19 mouse cellular contexts compared by ENCODE assay signal in the genomic region with DNA sequence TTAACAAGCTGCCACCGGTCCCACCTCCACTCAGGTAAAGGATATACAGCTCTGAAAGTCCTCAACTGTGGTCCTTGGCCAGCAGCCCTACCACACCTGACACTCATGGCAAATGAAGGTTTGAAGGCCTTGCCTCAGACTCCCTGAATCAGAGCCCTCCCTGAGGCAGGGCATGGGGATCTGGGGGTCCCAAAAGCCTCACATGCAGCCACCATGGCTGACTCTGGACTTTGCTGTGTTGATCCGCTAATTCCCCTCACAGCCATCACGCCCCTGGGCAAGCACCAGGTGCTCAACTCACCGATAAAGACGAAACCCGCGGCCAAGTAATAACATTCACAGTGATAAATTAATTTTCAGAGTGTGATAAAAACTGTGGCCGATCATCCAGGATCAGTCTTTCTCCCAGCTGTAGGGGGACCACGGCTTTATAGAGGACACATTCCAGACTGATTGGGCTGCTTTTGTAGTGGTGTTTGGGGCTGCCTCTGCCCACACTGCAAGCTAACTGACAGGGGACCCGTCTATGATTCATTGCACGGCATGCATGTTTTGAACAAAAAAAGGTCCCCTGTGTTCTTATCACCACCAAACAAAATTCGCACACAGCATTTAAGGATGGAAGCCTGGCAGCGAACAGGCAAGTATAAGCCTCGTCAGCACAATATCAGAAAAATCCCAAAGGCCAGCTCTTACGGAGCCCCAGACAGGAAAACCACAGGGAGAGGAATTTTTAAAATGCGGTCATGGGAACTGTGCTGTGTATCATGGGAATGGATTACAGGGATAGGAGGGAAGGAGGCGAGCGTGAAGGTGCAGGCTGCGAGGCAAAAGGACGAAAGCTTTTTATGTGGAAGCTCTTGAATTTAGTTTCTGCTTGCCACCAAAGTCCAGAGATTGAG. TPM values are rescaled to one million over a fixed set of nuclear protein-coding genes. Genes with fewer than 3 reads are reported as not detected.
A peak's percentile ranks its signal among the peaks of the same experiment; 100 is the strongest.
DNase-seq lines count a peak whose midpoint lies in the region; ATAC-seq and TF ChIP-seq lines count a peak whose summit lies in the region.
"Had no signal": no experiment of that assay in that cellular context is flagged by ENCODE, and none has a peak within 500 bp of the region (broad histone marks: within the 10 kb centered on the region; RNA-seq: fewer than 3 reads in every experiment).

No protein-coding gene starts in this region.

- H3K27ac ChIP-seq in kidney, adult 2 months (ENCODE audit: insufficient read depth, low read depth, low read length) = no peak overlapping the region
- no peak overlapping the region for H3K27ac ChIP-seq in kidney, embryonic 15.5 days
- H3K27ac ChIP-seq in midbrain, embryonic 15.5 days = peak overlapping the region; percentile 39
- H3K27ac ChIP-seq in midbrain, embryonic 10.5 days (replicated peaks) = no peak overlapping the region
- H3K27ac ChIP-seq in hindbrain, embryonic 14.5 days = peak overlapping the region; percentile 32
- no peak overlapping the region for H3K27ac ChIP-seq in neural tube, embryonic 14.5 days (ENCODE audit: low read depth, low read length)
- H3K27ac ChIP-seq: forebrain, embryonic 15.5 days; heart, adult 2 months had no signal

- ATAC-seq in kidney, embryonic 15.5 days (replicated peaks; ENCODE audit: low FRiP score) = no peak
- 0 out of 2 replicates have a peak, but pooled peaks have one; percentile 48 for ATAC-seq in midbrain, embryonic 15.5 days (replicated peaks)
- 0 out of 2 replicates have a peak, but pooled peaks have one; percentile 42 for ATAC-seq in hindbrain, embryonic 14.5 days (ENCODE audit: low FRiP score)
- ATAC-seq in neural tube, embryonic 14.5 days (ENCODE audit: low read depth) = peak; percentile 60; the same call in 1 of the 2 replicates
- ATAC-seq: forebrain, embryonic 15.5 days; intestine, embryonic 16.5 days; lung, postnatal 0 days had no signal

- peak; percentile 53 for DNase-seq in kidney, adult 2 months
- no peak for DNase-seq in midbrain, embryonic 10.5 days (ENCODE audit: low spot score)
- no peak for DNase-seq in hindbrain, embryonic 14.5 days (ENCODE audit: low spot score)
- no peak for DNase-seq in testis, postnatal 14 days (ENCODE audit: low spot score)
- DNase-seq in cerebellum, postnatal 4 days (ENCODE audit: low spot score in 2 of 2) = no peak
- DNase-seq: adrenal gland, adult 2 months; cerebellum, adult 11 months; cerebellum, postnatal 14 days; gastrocnemius, postnatal 25 days; heart, adult 2 months; heart, postnatal 36 days; thymus, postnatal 25 days had no signal

- no peak for TF ChIP-seq CTCF in kidney, adult 2 months (conservative IDR thresholded peaks at IDR 0.05; ENCODE audit: insufficient read depth, insufficient read length, low read depth, low read length)

- no peaks in the 10 kb centered on the region for H3K36me3 ChIP-seq in kidney, adult 2 months (ENCODE audit: control insufficient read depth, insufficient read depth, low read length)
- peaks cover 11% of the 10 kb centered on the region; the same call in 1 of the 2 replicates for H3K36me3 ChIP-seq in kidney, embryonic 15.5 days
- H3K36me3 ChIP-seq in midbrain, embryonic 15.5 days (replicated peaks) = no peaks in the 10 kb centered on the region
- no peaks in the 10 kb centered on the region for H3K36me3 ChIP-seq in midbrain, embryonic 10.5 days
- H3K36me3 ChIP-seq in hindbrain, embryonic 14.5 days (replicated peaks; ENCODE audit: control insufficient read depth, insufficient read depth) = no peaks in the 10 kb centered on the region
- H3K36me3 ChIP-seq in neural tube, embryonic 14.5 days (ENCODE audit: control insufficient read depth, insufficient read depth, low read length) = no peaks in the 10 kb centered on the region

- no peak overlapping the region for H3K9ac ChIP-seq in kidney, embryonic 15.5 days
- H3K9ac ChIP-seq in midbrain, embryonic 15.5 days = no peak overlapping the region
- no peak overlapping the region; the same call in 1 of the 2 replicates for H3K9ac ChIP-seq in hindbrain, embryonic 14.5 days
- H3K9ac ChIP-seq in neural tube, embryonic 14.5 days (replicated peaks; ENCODE audit: low read depth, low read length) = no peak overlapping the region
- H3K9ac ChIP-seq: forebrain, embryonic 15.5 days had no signal

- H3K4me2 ChIP-seq in kidney, embryonic 15.5 days = no peak overlapping the region
- H3K4me2 ChIP-seq in midbrain, embryonic 15.5 days = no peak overlapping the region
- no peak overlapping the region for H3K4me2 ChIP-seq in hindbrain, embryonic 14.5 days (replicated peaks)
- H3K4me2 ChIP-seq in neural tube, embryonic 14.5 days (ENCODE audit: low read depth, low read length) = no peak overlapping the region
- H3K4me2 ChIP-seq: forebrain, embryonic 15.5 days had no signal

- no peak for TF ChIP-seq POLR2A in kidney, adult 2 months (IDR thresholded peaks at IDR 0.05; ENCODE audit: low read depth, low read length)

- H3K4me1 ChIP-seq in kidney, adult 2 months (ENCODE audit: control insufficient read depth, insufficient read depth, low read length) = no peaks in the 10 kb centered on the region
- H3K4me1 ChIP-seq in kidney, embryonic 15.5 days = no peaks in the 10 kb centered on the region
- peaks cover 6% of the 10 kb centered on the region; the same call in 1 of the 2 replicates for H3K4me1 ChIP-seq in midbrain, embryonic 15.5 days
- no peaks in the 10 kb centered on the region for H3K4me1 ChIP-seq in midbrain, embryonic 10.5 days
- H3K4me1 ChIP-seq in hindbrain, embryonic 14.5 days (replicated peaks; ENCODE audit: control insufficient read depth, insufficient read depth, low read length) = no peaks in the 10 kb centered on the region; the same call in 1 of the 2 replicates
- peaks cover 9% of the 10 kb centered on the region; the same call in 1 of the 2 replicates for H3K4me1 ChIP-seq in neural tube, embryonic 14.5 days (ENCODE audit: control insufficient read depth, insufficient read depth, low read length)
- H3K4me1 ChIP-seq: forebrain, embryonic 15.5 days had no signal

- 81% methylated on average over 20 of the region's 20 CpGs for WGBS in kidney, adult 2 months
- 76% methylated on average over 20 of the region's 20 CpGs for WGBS in kidney, embryonic 15.5 days
- WGBS in midbrain, embryonic 15.5 days = 64% methylated on average over 20 of the region's 20 CpGs
- 92% methylated on average over 20 of the region's 20 CpGs for WGBS in midbrain, embryonic 10.5 days
- WGBS in hindbrain, embryonic 14.5 days = 52% methylated on average over 20 of the region's 20 CpGs
- WGBS in neural tube, embryonic 14.5 days = 61% methylated on average over 20 of the region's 20 CpGs

- no peak overlapping the region for H3K4me3 ChIP-seq in kidney, adult 2 months (ENCODE audit: insufficient read depth, low read depth, low read length)
- no peak overlapping the region for H3K4me3 ChIP-seq in kidney, embryonic 15.5 days (replicated peaks)
- no peak overlapping the region for H3K4me3 ChIP-seq in midbrain, embryonic 15.5 days
- H3K4me3 ChIP-seq in midbrain, embryonic 10.5 days = no peak overlapping the region
- H3K4me3 ChIP-seq in hindbrain, embryonic 14.5 days (replicated peaks; ENCODE audit: low read length) = no peak overlapping the region
- no peak overlapping the region for H3K4me3 ChIP-seq in neural tube, embryonic 14.5 days (ENCODE audit: low read depth, low read length)
- H3K4me3 ChIP-seq: erythroblast, embryonic 14.5 days; forebrain, embryonic 15.5 days; heart, adult 2 months had no signal

- peaks cover 8% of the 10 kb centered on the region; the same call in 1 of the 2 replicates for H3K9me3 ChIP-seq in kidney, embryonic 15.5 days (replicated peaks)
- no peaks in the 10 kb centered on the region for H3K9me3 ChIP-seq in midbrain, embryonic 15.5 days
- H3K9me3 ChIP-seq in midbrain, embryonic 10.5 days (replicated peaks) = peaks cover 11% of the 10 kb centered on the region
- peaks cover 7% of the 10 kb centered on the region; the same call in 1 of the 2 replicates for H3K9me3 ChIP-seq in hindbrain, embryonic 14.5 days (ENCODE audit: control insufficient read depth, low read length)
- no peaks in the 10 kb centered on the region for H3K9me3 ChIP-seq in neural tube, embryonic 14.5 days (ENCODE audit: control insufficient read depth, low read length)
- H3K9me3 ChIP-seq: forebrain, embryonic 15.5 days had no signal

- H3K27me3 ChIP-seq in kidney, adult 2 months (replicated peaks; ENCODE audit: control insufficient read depth, insufficient read depth, low read length) = no peaks in the 10 kb centered on the region
- H3K27me3 ChIP-seq in kidney, embryonic 15.5 days = no peaks in the 10 kb centered on the region
- H3K27me3 ChIP-seq in midbrain, embryonic 15.5 days (replicated peaks) = no peaks in the 10 kb centered on the region
- no peaks in the 10 kb centered on the region for H3K27me3 ChIP-seq in midbrain, embryonic 10.5 days (ENCODE audit: low read depth, poor library complexity, severe bottlenecking)
- no peaks in the 10 kb centered on the region for H3K27me3 ChIP-seq in hindbrain, embryonic 14.5 days (ENCODE audit: control insufficient read depth, insufficient read depth, low read length)
- no peaks in the 10 kb centered on the region for H3K27me3 ChIP-seq in neural tube, embryonic 14.5 days (ENCODE audit: control insufficient read depth, insufficient read depth, low read length)
- H3K27me3 ChIP-seq: forebrain, embryonic 15.5 days had no signal

RNA-seq across cellular contexts. Expression of gene Rftn1, which starts 29.3 kb away (rescaled TPM):
- 14.6 and 18.6 TPM in 2 replicates for polyA plus RNA-seq in kidney, adult 2 months (2012; rRNA removed)
- polyA plus RNA-seq in kidney, embryonic 15.5 days (2015; fragmentation: Nextera tagmentation; extraction: Ambion mirVana) = 12.7 and 14.7 TPM in 2 replicates
- 20.9 and 27.4 TPM in 2 replicates for polyA plus RNA-seq in midbrain, embryonic 15.5 days (2015; fragmentation: Nextera tagmentation; extraction: Ambion mirVana)
- polyA plus RNA-seq in midbrain, embryonic 10.5 days (2016; fragmentation: Nextera tagmentation; extraction: Ambion mirVana) = 4.2 and 4.9 TPM in 2 replicates
- 21.0 and 23.0 TPM in 2 replicates for polyA plus RNA-seq in hindbrain, embryonic 14.5 days (2014; fragmentation: Nextera tagmentation; extraction: Ambion mirVana)
- 20.0 and 20.4 TPM in 2 replicates for polyA plus RNA-seq in neural tube, embryonic 14.5 days (2014; fragmentation: Nextera tagmentation; extraction: Ambion mirVana)

Comparison
In these comparisons a context has a peak if more than half of its experiments do, and no peak if none do; other contexts are left out.
1. H3K27ac ChIP-seq: peak in midbrain, embryonic 15.5 days (single experiment) and hindbrain, embryonic 14.5 days (single experiment); none in kidney, adult 2 months (single experiment), kidney, embryonic 15.5 days (single experiment), midbrain, embryonic 10.5 days (single experiment) and neural tube, embryonic 14.5 days (single experiment).